Mouse (Mus musculus) intestine, postnatal 0 days (tissue): ENCODE measurements around the gene 2900026A02Rik. TPM values are rescaled to one million over a fixed set of nuclear protein-coding genes. Genes with fewer than 3 reads are reported as not detected.

Source experiments
- ATAC-seq: fragments of 200-750 bp; cut with Nextera tagmentation; 2 replicates; pipeline ENCODE4 v1.8.0; 2017; ENCODE audit warnings: mild to moderate bottlenecking, moderate TSS enrichment, moderate library complexity
- H3K27ac ChIP-seq: fragments of 300-500 bp; sonication (generic); 2 replicates; pipeline ENCODE4 v1.5.1; 2014; ENCODE audit warnings: mild to moderate bottlenecking, low read depth, low read length, moderate library complexity
- H3K27me3 ChIP-seq: fragments of 300-500 bp; sonication (generic); replicated peaks from 2 replicates; pipeline ENCODE4 v1.6.1; 2014; ENCODE audit warnings: low read length, mixed read lengths; ENCODE audit not compliant: control insufficient read depth, insufficient read depth
- H3K36me3 ChIP-seq: fragments of 300-500 bp; sonication (generic); 2 replicates; pipeline ENCODE4 v1.6.1; 2014; ENCODE audit warnings: mild to moderate bottlenecking, moderate library complexity; ENCODE audit not compliant: control insufficient read depth, insufficient read depth
- H3K4me1 ChIP-seq: fragments of 300-500 bp; sonication (generic); replicated peaks from 2 replicates; pipeline ENCODE4 v1.6.1; 2014; ENCODE audit warnings: antibody characterized with exemption, low read length, mixed read lengths; ENCODE audit not compliant: control insufficient read depth, insufficient read depth
- H3K4me2 ChIP-seq: fragments of 300-500 bp; sonication (generic); replicated peaks from 2 replicates; pipeline ENCODE4 v1.6.1; 2014; ENCODE audit warnings: low read depth, mild to moderate bottlenecking, moderate library complexity
- H3K4me3 ChIP-seq: fragments of 300-500 bp; sonication (generic); 2 replicates; pipeline ENCODE4 v1.5.1; 2014; ENCODE audit warnings: low read depth, low read length
- H3K9ac ChIP-seq: fragments of 300-500 bp; sonication (generic); 2 replicates; pipeline ENCODE4 v1.6.1; 2014; ENCODE audit warnings: mild to moderate bottlenecking, low read depth, low read length
- H3K9me3 ChIP-seq: fragments of 300-500 bp; sonication (generic); 2 replicates; pipeline ENCODE4 v1.6.1; 2016; ENCODE audit warnings: mixed run types; ENCODE audit not compliant: control insufficient read depth
- CTCF ChIP-seq: sonication (generic); IDR thresholded peaks from 2 replicates; pipeline ENCODE4 v1.5.1; 2016; ENCODE audit warnings: low read depth, mild to moderate bottlenecking, control low read depth, antibody characterized with exemption, moderate library complexity
- WGBS: fragments of 180-500 bp; shearing (Covaris S2); extraction: QIAGEN DNeasy Blood & Tissue Kit; methylation state at CpG from one replicate; pipeline ENCODE4 v1.1.7; 2014; 5-methylcytosine and 5-hydroxymethylcytosine counted together
- polyA plus RNA-seq: library from polyadenylated mRNA; unstranded; fragments of >200 nt; fragmentation: Nextera tagmentation; extraction: Ambion mirVana; gene quantifications from 2 replicates; pipeline ENCODE4 v1.2.1, GENCODE M21; 2015

Gene 2900026A02Rik
- polyA plus RNA-seq, 1 experiment from 2014 or later: 8.0 TPM

DNA sequence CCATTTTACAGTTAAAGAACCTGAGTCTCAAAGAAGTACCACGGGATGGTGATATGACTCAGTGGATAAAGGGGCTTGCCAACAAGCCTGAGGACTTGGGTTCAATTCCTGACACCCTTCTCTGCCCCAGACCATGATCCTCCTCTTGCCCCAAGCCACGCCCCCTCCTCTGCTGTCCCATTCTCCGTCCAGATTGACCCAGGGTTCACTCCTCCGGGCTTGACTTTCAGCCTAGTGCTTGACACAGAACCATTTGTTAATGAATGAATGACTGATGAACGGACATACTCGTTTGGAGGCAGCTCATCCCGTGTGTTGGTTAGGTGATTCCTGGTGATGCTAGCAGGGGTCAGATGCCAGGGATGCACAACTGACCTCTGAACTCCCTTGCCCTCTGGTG lies 1.2 kb downstream of the 2900026A02Rik start:
- no peak for TF ChIP-seq CTCF
- Histone ChIP-seq H3K27me3 (no peaks in the 10 kb centered on the region), H3K4me2 (peak overlapping the region; percentile 96), H3K9me3 (no peaks in the 10 kb centered on the region), H3K36me3 (no peaks in the 10 kb centered on the region), H3K4me3 (peak overlapping the region; percentile 76; the same call in 1 of the 2 replicates), H3K4me1 (0 out of 2 replicates have a peak, but pooled peaks cover 8% of the 10 kb centered on the region), H3K27ac (peak overlapping the region; percentile 96), H3K9ac (no peak overlapping the region)
- WGBS: 23% methylated on average over 7 of the region's 7 CpGs
- ATAC-seq: no peak

DNA sequence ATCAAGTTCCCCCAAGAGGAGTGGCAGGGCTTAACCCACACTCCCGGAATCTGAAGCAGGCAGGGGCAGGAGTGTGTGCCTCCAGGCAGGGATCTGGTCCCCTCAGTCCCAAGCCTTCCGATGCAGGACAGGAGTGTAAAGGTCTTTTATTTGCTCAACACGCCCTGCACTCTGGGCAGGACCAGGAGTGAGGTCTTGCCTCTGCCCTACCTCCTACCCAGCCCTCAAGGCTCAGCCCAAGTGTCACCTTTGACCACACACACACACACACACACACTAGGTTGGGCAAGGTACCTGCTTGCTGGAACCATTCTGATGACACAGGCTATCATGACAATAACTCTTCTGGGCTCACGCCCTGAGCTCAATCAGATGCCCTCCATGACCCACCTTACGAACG lies 1.6 kb downstream of the 2900026A02Rik start:
- peak overlapping the region; percentile 66 for H3K4me2 ChIP-seq
- H3K36me3 ChIP-seq: peaks cover 2% of the 10 kb centered on the region; the same call in 1 of the 2 replicates
- no peaks in the 10 kb centered on the region for H3K9me3 ChIP-seq
- peak overlapping the region; percentile 38 for H3K4me3 ChIP-seq
- peak; percentile 75 for ATAC-seq
- 0 out of 2 replicates have a peak, but pooled peaks cover 8% of the 10 kb centered on the region for H3K4me1 ChIP-seq
- TF ChIP-seq CTCF: no peak
- peak overlapping the region; percentile 53 for H3K9ac ChIP-seq
- 40% methylated on average over 6 of the region's 6 CpGs for WGBS
- H3K27ac ChIP-seq: peak overlapping the region; percentile 96
- H3K27me3 ChIP-seq: no peaks in the 10 kb centered on the region

DNA sequence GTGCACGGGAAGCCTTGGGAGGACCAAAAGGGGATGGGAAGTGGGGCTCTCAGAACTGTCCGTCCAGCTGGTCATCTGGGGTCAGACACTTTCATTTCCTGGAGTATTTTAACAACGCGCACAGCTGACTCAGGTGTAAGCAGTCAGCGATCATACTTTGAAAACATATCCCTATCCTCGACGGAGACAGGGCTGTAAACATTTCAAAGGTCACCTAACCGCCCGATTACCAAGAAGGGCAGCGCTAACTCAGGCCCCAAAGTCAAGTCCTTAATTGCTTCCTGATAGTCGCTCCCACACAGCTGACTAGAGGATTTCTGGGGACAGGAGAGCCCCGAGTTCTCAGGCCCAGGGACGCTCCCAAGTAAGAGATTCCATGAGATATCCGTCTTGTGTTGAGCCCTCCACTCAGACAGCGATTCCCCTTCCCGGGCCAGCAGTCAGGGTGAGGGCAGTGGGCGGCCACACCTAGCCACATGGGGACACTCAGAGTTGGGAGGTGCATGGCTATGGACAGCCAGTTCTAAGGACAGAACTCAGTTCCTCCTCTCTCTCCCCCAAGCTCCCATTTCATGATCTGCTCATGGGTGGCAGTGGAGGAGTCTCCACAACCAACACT lies 2.3 kb downstream of the 2900026A02Rik start:
- TF ChIP-seq CTCF: no peak
- WGBS: 24% methylated on average over 17 of the region's 17 CpGs
- peak overlapping the region; percentile 53 for H3K9ac ChIP-seq
- no peaks in the 10 kb centered on the region for H3K9me3 ChIP-seq
- peak overlapping the region; percentile 95 for H3K27ac ChIP-seq
- H3K36me3 ChIP-seq: peaks cover 5% of the 10 kb centered on the region; the same call in 1 of the 2 replicates
- H3K27me3 ChIP-seq: no peaks in the 10 kb centered on the region
- 0 out of 2 replicates have a peak, but pooled peaks cover 8% of the 10 kb centered on the region for H3K4me1 ChIP-seq
- H3K4me2 ChIP-seq: peak overlapping the region; percentile 66
- peak overlapping the region; percentile 38 for H3K4me3 ChIP-seq
- peak; percentile 43 for ATAC-seq

DNA sequence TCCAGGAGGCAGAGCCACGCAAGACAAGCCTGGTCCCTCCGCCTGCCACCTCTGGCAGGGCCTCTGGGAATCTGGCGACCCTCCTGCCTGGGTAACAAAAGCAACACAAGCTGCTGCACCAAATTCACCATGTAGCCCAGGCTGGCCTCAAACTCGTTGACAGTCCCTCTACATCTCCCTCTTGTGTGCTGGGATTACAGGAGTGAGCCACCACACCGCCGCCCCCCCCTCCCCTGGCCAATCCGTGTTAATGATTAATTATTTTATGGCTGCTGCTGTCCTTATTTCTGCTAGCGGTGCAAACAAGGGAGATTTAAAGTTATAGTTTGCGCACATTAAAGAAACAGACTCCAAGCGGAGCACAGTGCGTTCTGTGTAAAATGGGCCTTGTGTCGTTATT lies 4.0 kb downstream of the 2900026A02Rik start:
- 43% methylated on average over 12 of the region's 12 CpGs for WGBS
- ATAC-seq: no peak
- peak overlapping the region; percentile 38; the same call in 1 of the 2 replicates for H3K4me3 ChIP-seq
- 0 out of 2 replicates have a peak, but pooled peaks cover 8% of the 10 kb centered on the region for H3K4me1 ChIP-seq
- peaks cover 5% of the 10 kb centered on the region; the same call in 1 of the 2 replicates for H3K36me3 ChIP-seq
- H3K9me3 ChIP-seq: no peaks in the 10 kb centered on the region
- 0 out of 2 replicates have a peak overlapping the region, but pooled peaks have one; percentile 26 for H3K9ac ChIP-seq
- peak overlapping the region; percentile 82 for H3K27ac ChIP-seq
- H3K27me3 ChIP-seq: no peaks in the 10 kb centered on the region
- H3K4me2 ChIP-seq: peak overlapping the region; percentile 66
- 0 out of 2 replicates have a peak, but pooled peaks have one; percentile 9 for TF ChIP-seq CTCF

DNA sequence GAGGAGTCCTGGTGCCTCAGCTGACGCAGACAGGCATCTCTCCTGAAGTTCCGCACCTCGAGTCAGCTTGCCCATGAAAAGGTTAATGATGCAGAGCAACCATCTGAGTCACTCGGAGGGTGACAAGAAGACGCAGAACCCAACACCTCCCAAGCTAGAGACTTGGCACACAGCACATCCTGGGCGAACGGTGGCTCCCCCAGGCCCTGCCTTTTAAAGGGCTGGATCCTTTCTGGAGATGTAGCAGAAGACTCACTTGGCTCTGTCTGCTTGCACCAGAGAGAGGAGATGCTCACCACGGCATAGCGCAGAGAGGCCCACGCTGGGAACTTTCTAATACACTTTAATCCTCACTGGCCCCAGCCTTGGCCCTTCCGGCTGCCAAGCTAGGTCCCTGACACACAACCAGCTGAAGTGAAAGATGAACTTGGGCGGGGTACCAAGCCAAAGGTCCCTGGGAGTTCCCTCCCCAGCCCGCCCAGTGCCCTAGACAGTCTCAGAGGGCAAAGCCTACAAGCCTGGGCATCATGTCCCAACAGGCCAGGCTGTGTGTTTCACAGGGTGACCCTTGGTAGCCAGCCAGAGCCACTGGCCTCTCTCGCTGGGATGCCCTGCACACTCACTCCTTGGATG lies 4.6 kb downstream of the 2900026A02Rik start:
- H3K4me1 ChIP-seq: 0 out of 2 replicates have a peak, but pooled peaks cover 8% of the 10 kb centered on the region

DNA sequence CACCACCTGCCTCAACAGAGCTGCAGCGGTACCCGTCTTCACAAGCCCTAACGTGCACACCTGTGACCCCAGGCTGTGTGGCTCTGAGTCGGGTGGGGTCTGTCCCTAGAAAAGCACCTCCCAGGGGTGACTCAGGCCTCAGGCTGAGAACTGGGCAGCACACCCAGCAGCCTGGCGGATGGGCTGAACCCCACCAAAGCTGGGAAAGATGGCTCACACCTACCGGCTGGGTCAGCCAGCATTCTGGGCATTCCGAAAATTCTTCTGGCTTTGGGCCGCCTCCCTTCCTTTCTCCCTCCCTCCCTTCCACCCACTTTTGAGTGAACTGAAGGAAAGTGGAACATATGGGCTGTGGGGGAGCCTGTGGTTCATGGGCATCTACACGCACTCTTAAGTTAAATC lies 5.4 kb downstream of the 2900026A02Rik start:
- Histone ChIP-seq H3K9ac (no peak overlapping the region), H3K36me3 (peaks cover 5% of the 10 kb centered on the region; the same call in 1 of the 2 replicates), H3K27ac (no peak overlapping the region), H3K4me1 (0 out of 2 replicates have a peak, but pooled peaks cover 8% of the 10 kb centered on the region), H3K9me3 (no peaks in the 10 kb centered on the region), H3K27me3 (no peaks in the 10 kb centered on the region), H3K4me3 (no peak overlapping the region), H3K4me2 (no peak overlapping the region)
- no peak for TF ChIP-seq CTCF
- 81% methylated on average over 9 of the region's 9 CpGs for WGBS
- no peak for ATAC-seq

More for the DNA sequence above, 4.6 kb downstream of the 2900026A02Rik start:
- no peaks in the 10 kb centered on the region for H3K27me3 ChIP-seq
- 42% methylated on average over 14 of the region's 14 CpGs for WGBS
- H3K9ac ChIP-seq: no peak overlapping the region
- peaks cover 5% of the 10 kb centered on the region; the same call in 1 of the 2 replicates for H3K36me3 ChIP-seq
- peak overlapping the region; percentile 82 for H3K27ac ChIP-seq
- TF ChIP-seq CTCF: no peak
- H3K4me2 ChIP-seq: peak overlapping the region; percentile 66
- H3K4me3 ChIP-seq: peak overlapping the region; percentile 38; the same call in 1 of the 2 replicates
- ATAC-seq: no peak
- H3K9me3 ChIP-seq: no peaks in the 10 kb centered on the region
